Mouse (Mus musculus): ENCODE results near the gene 4833439L19Rik.
A peak's percentile ranks its signal among the peaks of the same experiment; 100 is the strongest.
"Not testable (repeated sequence)": the region's sequence is repeated elsewhere in the genome, so short reads cannot be mapped to it uniquely, and the experiment has no call there.

Gene 4833439L19Rik

DNA sequence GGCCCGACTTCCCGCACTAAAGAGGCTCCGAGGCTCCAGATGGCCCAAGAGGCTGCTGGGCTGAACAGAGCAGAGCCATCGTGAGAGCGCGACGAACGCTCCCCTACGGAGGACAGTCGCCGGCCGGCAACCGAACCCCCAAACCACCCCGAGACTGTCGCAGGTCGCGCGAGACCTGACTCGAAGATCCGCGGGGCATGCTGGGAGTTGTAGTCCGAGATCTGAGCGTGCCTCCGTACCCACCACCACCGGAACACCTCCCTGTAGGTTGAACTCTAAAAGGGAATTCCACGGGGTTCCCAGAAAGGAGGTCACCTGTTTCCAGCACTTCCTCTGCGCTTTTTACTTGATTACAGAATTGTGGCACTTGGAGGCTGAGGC, at the start of gene 4833439L19Rik:
4833439L19Rik (minus strand) TSS at position 235 of the 381 bp plus-strand sequence.
- no peak for DNase-seq (ENCODE audit: extremely low read depth, low read depth, low spot score)

DNA sequence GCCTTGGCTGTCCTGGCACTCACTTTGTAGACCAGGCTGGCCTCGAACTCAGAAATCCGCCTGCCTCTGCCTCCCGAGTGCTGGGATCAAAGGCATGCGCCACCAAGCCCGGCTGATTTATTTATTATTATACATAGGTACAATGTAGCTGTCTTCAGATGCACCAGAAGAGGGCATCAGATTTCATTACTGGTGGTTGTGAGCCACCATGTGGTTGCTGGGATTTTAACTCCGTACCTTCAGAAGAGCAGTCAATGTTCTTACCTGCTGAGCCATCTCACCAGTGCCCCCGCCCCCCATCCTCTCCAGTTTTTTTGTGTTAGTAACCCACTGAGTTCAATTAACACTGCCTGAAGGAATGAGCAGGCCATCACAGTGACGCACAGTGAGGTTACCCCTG, 47.9 kb upstream of the 4833439L19Rik start:
- DNase-seq (ENCODE audit: extremely low read depth, low read depth, low spot score) = not testable (repeated sequence)

DNA sequence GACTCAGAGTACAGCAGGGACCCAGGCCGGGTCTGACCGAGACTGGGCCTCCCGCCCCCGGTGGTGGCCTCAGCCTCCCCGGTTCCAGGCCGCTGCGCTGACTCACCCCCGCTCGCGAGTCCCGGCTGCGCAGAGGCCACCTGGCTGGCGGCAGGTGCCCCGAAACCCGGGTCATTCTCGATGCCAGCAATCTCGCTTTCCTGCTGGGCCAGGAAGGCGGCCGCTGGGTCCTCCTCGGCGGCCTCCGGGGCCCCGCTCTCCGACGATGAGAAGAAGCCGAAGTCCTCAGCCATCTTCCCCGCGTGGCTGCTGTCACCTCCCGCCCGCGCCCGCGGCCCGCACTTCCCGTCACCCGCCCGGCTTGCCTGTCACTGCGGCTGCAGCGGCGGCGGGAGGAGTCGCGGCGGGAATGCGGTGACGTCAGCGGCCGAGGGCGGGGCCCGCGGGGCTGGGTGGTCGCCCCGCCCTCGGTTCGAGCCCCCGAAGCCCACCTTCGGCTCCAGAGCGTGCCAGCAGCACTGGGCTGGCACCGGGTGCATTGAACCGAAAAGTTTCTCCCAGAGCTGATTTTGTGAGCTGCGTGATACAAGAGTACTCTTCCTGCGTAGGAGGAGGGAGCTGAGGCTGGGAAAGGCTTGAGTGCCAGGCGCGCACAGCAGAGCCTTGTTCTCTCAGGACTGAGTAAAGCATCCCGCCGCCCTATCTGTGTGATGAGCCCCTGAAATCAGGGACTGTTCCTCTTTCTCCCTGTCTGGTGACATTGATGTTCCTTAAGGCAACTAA, 45.9 kb upstream of the 4833439L19Rik start, which contains the start of gene Cltb:
Cltb (minus strand) TSS at position 373 of the 783 bp plus-strand sequence.
- DNase-seq (ENCODE audit: extremely low read depth, low read depth, low spot score) = no peak

DNA sequence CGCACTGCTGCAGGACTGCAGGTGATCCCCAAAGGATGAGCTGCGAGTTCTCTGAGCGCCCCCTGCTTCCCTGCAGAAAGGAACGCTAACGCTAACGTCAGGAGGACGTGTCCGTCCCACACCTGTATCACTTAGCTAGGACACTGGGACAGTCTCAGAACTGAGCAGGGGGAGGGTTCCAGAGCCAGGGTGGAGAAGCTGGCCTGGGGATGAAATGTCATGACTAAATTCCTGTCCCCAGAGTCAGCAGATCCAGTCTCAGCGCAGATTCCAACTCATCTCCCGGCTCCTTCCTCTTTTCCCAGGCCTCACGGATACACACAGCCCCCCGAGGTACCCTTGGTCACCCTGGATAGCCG, 45.4 kb upstream of the 4833439L19Rik start:
- DNase-seq (ENCODE audit: extremely low read depth, low read depth, low spot score) = no peak

DNA sequence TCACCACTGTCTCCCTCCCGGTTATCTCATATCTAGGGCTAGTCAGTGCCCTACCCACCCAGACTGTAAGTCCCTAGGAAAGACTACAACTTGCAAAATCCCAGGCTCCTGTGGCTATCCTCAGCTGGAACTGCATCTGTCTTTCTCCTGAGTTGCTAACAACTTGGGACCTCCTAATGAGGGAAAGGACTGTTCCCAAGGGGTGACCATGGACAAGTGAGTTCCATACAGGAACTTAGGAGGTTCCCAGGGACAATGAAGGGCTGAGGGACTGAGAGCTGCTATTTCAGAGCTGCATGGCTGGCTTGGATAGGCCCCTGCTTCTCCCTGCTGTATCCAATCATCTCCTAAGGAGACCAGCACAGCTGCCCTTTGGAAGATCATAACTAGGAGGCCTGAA, 44.1 kb upstream of the 4833439L19Rik start:
- no peak for DNase-seq (ENCODE audit: extremely low read depth, low read depth, low spot score)

DNA sequence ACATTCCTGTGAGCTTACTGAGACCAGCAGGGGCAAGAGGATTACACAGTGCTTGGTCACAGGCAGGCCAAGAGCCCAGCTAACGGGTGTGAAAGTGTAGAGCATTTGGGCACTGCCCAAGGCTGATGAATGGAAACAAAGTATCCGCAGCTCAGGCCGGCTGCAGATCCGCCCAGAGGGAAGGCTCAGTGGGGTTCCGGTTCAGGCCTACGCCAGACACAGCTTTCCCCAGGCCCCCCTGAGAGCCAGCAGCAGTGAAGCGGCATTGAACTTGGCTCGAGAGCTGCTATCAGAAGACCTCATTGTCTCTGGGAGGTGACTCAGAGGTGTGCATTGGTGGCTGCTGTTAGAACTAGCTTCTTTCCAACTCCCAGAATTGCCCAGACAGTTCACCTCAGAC, 43.4 kb upstream of the 4833439L19Rik start:
- no peak for DNase-seq (ENCODE audit: extremely low read depth, low read depth, low spot score)

DNA sequence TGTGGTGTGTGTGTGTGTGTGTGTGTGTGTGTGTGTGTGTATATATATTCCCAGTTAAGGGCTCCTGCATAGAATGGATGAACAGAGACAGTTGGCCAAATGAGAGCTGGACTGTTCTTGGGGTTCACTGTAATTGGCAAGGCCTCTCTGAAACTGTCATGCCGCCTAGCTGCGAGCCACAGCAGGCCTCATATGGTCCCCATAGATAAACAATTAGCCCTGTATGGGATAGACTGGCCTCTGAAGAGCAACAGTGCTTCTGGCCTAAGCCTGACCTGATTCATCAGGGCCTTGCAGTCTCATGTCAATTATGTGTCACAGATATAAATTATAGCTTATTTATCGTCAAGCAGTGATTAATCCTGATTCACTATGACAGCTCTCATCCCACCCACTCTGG, 42.8 kb upstream of the 4833439L19Rik start:
- no peak for DNase-seq (ENCODE audit: extremely low read depth, low read depth, low spot score)

DNA sequence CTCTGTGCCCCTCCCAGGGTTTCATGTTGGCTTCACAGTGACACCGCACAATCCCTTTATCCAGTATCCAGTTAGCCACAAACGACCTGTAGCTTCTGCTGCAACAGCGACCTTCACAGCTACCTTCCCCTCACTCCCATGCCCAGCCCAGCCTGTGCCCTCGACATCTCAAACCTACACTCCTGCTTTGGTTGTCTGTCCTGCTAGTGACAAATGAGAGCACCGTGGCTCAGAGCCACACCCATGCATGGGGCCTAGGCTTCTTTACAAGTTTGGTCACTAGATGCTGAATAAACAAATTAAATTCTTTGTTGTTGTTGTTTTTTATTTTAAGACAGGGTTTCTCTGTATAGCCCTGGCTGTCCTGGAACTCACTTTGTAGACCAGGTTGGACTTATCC, 42.0 kb upstream of the 4833439L19Rik start:
- DNase-seq (ENCODE audit: extremely low read depth, low read depth, low spot score) = no peak

DNA sequence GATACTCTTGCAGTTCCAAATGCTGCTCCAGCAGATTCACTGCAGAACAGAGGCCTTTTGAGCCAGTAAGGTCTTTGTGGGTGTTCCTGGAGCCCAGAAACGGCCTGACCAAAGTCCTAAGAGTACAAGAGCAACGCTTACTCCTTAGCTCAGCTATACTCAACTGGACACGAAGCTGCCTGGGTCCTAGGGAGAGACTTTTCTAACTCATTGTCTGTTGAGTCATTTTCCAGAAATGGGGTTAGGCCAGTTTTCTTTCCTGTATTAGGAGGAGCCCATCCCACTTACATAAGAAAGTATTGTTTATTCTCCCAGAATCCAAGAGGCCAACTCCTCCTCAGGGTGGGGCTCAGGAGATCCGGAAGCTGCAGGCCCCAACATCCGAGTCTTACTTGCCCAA, 40.2 kb upstream of the 4833439L19Rik start:
- no peak for DNase-seq (ENCODE audit: extremely low read depth, low read depth, low spot score)

DNA sequence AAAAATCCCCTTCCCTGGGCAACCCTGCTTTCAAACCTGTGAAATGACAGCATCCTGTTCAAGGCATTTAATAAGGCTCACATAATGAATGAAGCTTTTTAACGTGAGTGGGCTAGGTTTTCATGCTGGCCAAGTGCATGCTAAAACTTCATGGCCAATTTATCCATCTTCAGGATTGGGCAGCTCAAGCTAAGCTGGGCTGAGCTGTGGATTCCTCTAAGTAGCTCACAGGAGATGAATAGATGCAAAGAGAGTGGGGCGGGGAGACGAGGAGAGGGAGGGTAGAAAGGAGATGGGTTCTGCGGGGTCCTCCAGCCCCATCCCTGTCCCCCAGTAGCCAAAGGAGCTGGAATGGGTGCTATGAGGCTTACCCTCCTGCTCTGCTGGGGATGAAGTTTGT, 39.0 kb upstream of the 4833439L19Rik start:
- DNase-seq (ENCODE audit: extremely low read depth, low read depth, low spot score) = no peak

DNA sequence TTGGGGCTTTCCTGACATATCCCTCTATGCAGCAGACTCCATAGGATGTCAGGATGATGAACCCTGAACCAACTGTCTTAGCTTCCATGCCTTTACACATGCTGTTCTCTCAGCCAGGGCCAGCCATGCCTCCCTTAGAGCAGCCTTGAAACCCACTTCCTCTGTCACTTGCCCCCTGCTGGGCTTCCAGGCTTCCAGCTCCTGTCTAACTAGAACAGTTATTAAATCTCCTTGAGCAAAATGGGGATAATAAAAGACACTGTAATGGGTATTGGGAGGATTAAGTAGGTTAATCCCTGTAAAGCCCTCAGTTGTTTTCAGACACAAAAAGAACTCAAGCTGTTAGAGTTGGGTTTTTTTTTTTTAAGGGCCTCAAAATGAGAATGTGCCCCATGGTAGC, 38.3 kb upstream of the 4833439L19Rik start:
- DNase-seq (ENCODE audit: extremely low read depth, low read depth, low spot score) = no peak

DNA sequence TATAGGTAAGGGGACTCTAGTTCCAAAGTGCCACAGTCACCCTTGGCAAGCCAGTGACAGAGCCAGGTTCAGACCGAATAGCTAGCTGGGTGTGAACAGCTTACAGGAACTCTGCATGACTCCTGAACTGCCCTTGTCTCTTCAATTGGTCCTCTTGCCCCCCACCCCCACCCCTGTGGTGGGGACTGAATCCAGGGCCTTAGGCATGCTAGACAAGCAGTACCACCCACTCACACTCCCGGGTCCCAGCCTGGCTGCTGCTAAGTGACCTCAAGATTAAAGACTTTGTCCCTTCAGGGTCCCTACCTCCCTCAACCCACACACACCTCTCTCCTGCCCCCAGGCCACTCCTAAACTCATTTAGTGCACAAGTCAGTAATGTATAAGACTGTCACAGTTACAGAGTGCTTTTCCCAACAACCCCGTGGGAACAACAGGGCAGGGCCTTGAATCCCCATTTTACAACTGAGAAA, 37.4 kb upstream of the 4833439L19Rik start:
- DNase-seq (ENCODE audit: extremely low read depth, low read depth, low spot score) = no peak

DNA sequence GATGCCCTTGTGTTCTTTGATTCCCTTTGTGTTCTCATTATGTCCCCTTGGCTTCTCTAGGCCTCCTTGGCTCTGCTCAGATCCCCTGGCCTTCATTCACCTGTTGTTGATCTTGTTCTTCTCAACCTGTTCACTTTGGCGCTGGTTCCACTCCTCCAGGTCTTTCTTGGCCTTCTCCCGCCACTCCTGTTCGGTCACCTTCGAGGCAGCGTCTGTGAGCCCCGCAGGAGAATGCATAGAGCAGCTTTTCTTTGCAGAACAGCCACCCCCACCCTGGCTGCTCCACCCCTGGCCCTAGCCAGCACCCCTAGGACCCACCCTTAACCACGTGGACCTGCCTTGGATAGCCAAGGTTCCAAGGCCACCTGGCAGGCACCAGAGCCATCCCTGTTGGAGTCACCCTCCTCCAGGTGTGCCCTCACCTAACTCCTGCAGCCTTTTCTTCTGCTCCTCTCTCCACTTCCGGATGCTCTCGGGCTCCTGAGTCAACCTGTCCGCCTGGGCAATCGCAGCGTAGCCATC, 33.4 kb upstream of the 4833439L19Rik start:
- DNase-seq (ENCODE audit: extremely low read depth, low read depth, low spot score) = no peak

DNA sequence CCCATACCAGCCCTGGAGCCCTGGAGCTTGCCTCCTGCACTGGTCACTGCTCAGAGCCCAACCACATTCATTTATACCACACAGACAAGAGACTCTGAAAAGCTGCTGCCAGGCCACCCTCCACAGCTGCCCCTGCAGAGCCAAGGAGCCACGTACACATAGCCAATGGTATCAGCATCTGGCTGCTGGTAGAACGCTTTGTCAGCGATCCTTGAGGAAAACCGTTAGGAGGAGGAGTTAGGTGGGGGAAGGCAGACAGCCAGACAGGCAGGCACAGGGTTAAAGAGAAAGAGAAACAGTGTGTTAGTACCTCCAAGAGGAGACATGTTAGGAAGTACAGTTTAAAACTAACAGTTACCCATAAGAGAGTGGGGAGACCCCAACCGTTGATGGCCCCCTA, 31.6 kb upstream of the 4833439L19Rik start:
- no peak for DNase-seq (ENCODE audit: extremely low read depth, low read depth, low spot score)

DNA sequence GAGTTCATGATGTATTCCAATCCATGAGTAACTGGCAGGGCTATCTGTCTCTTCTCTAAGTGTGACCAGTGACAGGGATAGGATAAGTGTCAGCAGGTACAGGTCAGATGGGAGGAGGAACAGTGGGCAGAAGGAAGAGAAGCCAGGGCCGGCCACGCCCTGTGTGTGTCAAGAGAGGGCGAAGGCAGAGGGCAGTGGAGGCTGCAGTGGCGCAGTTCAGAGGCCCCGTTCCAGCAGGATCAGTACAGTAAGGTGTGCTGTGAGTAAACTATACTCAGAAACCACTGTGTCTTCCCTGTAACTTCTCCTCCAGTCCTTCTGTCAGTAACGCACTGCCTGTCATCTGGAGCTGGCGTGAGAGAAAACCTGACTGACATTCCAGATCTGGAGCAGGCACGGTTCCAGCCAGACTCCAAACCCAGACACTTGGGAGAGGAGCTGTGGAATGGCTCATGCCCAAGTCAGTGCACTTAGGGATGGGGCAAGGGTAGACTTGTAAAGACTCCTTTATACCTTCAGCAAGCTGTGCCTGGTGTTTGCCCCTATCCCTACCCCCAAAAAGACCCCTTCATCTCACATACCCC, 31.0 kb upstream of the 4833439L19Rik start:
- no peak for DNase-seq (ENCODE audit: extremely low read depth, low read depth, low spot score)

DNA sequence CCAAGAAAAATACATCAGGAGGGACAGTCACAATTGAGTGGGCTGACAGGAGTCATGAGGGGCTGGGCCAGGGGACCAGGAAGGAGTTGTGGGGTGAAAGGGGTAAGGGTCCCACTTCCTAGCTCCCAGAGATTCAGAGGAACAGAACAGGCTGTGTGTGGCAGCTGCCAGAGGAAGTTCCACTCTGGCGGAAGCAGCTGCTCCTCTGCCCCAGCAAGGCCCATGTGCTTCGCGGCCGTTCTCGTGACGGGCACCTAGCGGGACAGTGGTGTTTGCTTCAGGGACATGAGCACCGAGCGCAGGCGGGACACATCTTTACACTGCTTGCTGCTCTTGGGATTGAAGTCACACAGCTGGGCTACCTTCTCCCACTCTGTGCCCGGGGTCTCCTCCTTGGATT, 28.4 kb upstream of the 4833439L19Rik start:
- no peak for DNase-seq (ENCODE audit: extremely low read depth, low read depth, low spot score)

DNA sequence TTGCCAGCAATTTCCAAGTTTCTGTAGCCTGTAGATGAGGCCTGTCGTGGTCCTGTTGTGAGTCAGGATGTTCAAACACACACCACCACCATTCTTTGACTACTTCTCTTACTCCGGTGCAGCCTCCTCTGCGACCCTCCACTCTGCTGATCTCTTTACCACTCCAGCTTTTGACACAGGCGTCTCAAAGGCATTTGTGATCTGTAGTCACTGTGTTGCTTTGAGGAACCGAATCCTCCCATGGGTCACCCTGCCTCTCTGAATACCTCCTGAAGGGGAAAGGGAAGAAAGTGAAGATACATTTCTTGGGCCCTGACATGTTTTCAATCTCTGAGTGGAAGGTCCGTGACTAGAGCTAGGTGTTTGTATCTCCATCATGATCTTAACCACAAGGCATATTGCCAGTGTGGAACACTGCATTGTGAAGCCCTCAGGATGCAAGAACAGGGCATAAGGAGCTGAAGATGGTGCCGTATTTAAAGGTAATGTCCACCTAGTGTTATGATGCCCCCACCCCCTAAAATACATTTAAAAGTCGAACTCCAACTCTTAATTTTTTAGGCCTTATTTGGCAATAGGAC, 26.6 kb upstream of the 4833439L19Rik start:
- no peak for DNase-seq (ENCODE audit: extremely low read depth, low read depth, low spot score)

DNA sequence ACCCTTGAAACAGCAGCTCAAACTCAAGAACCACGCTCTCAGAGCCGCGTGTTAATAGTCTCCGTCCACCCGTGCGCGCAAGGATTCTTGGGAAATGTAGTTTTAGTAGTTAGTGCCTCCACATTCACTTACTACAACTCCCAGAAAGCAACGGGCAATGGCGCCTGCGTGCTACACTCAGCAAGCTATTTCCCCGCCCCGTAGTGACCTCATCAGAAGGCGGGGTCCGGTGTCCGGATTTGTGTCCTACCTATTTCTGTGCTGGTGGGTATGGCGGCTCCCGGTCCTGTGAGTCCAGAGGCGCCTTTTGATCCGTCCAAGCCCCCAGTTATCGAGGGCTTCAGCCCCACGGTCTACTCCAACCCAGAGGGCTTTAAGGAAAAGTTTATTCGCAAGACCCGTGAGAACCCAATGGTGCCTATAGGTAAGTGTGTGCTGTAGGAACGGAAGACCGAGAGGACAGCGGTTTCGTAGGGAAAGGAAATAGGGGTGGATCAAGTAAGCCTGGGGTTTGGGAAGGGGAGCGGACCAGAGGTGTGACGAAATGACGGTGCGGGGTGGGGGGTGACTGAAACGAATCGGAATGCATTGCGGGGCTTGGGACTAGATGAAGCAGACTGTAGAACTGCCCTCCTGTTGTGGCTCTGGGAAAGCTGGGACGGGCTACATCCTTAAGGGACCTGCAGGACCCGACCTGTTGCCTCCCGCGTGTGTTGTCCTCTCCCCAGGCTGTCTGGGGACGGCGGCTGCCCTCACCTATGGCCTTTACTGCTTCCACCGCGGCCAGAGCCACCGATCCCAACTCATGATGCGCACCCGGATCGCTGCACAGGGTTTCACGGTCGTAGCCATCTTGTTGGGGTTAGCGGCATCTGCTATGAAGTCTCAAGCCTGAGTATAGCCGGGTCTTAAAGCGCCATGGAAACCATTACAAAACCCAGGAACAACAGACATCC, 25.0 kb upstream of the 4833439L19Rik start, which contains the start of the genes Nop16 and Higd2a:
Nop16 (minus strand) TSS at position 95 of the 956 bp plus-strand sequence.
Higd2a (plus strand) TSS at position 212 of the 956 bp plus-strand sequence.
- peak; percentile 67 for DNase-seq (ENCODE audit: extremely low read depth, low read depth, low spot score)

DNA sequence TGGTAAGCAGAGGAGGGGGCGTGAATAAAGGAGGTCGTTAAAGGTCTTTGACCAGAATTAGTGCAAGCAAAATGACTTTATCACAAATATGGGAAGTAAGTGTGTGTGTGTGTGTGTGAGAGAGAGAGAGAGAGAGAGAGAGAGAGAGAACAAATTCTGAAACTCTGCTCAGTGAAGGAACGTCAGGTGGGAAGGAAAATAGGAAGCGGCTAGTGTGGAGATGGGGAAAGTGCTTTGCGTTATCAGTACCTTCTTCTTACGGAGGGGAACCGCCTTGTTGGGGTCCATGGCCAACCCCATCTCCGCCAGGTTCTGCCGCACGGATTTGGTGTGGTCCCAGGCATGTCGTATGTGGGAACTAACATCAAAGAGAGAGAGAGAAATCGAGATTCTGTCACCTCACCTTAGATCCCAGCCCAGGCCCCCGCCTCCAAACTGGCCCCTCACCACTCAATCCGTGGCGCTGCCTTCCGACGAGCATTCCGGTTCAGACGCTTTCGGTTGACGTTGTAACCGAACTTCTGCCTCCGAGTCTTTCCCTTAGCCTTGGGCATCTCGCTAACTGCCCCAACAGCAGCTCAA, 24.3 kb upstream of the 4833439L19Rik start:
- DNase-seq (ENCODE audit: extremely low read depth, low read depth, low spot score) = no peak

DNA sequence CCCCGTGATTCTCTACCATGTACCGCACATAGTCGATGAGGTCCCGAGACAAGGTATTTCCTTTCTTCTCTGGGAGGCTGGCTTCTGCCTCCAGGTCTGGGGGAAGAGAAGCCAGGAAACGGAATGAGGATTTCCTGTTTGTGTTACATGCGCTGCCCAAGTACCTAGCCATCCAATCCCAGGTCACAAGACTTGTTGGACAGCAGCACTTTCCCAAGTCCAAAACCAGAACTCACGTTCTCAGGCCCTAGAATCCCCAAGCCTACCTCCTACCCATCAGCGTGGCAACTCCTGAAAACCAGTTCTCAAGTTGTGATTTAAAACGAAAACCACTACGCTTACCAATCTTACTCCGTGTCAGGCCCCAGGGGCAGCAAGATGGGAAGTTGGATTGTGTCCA, 20.6 kb upstream of the 4833439L19Rik start:
- no peak for DNase-seq (ENCODE audit: extremely low read depth, low read depth, low spot score)

Measured in fat pad, adult 2 months (tissue).